Mouse (Mus musculus): ENCODE data around the gene Ccdc30.

DNA sequence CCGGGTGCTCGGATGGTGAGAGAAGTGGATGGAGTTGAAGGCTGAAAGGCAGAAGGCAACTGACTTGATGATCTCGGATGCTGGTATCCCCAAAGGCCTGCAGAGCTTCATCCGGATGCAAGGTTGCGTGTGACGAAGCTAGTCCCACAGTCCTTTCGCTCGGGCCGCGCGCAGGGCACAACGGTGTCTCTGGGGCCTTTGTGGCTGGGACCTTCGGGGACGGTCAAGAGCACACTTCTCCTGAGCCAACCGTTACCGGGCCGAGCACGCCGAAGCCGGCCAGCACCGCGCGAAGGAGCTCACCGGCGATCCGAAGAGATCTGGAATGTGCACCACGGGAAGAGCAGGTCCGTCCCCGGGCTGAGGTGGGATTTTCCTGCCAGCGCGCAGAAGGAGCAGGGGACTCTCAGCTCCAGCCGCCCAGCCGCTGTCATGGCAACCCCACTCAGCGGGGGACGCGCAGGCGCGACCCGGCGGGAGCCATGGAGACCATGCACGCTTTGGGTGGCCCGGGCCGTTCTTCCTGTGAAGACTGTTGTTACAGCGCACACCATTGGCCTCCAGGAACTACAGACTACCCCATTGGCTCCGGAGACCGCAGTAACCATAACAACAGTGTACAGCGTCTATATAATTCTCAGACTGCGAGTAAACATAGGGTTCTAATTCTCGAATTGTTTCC is at the start of gene Ccdc30:
- TF ChIP-seq CTCF (IDR thresholded peaks at IDR 0.05; ENCODE audit: low read depth, low read length) (no peak), POLR2AphosphoS5 (IDR thresholded peaks at IDR 0.05; ENCODE audit: insufficient replicate concordance, low read depth, low read length) (no peak), TAL1 (conservative IDR thresholded peaks at IDR 0.05; ENCODE audit: low read depth, low read length) (no peak), GATA1 (IDR thresholded peaks at IDR 0.05; ENCODE audit: borderline replicate concordance, low read length) (no peak)
